Mouse (Mus musculus) heart, postnatal 0 days (tissue): ENCODE results near the gene Mrtfb. TPM values are rescaled to one million over a fixed set of nuclear protein-coding genes. Genes with fewer than 3 reads are reported as not detected.
"Not testable (repeated sequence)": the region's sequence is repeated elsewhere in the genome, so short reads cannot be mapped to it uniquely, and the experiment has no call there.

Experiments used
- ATAC-seq: fragments of 200-750 bp; cut with Nextera tagmentation; 2 replicates; pipeline ENCODE4 v1.8.0; 2017; ENCODE audit warnings: low read depth, moderate number of reproducible peaks, moderate library complexity; ENCODE audit not compliant: insufficient read depth
- DNase-seq: peaks from one replicate; pipeline ENCODE4 v3.0.0-alpha.2; 2016; ENCODE audit warnings: low spot score
- H3K27ac ChIP-seq: fragments of 300-500 bp; sonication (generic); 2 replicates; pipeline ENCODE4 v1.5.1; 2014; ENCODE audit warnings: low read depth, mild to moderate bottlenecking
- H3K27me3 ChIP-seq: fragments of 300-500 bp; sonication (generic); 2 replicates; pipeline ENCODE4 v1.6.1; 2014; ENCODE audit warnings: low read length, mixed read lengths; ENCODE audit not compliant: control insufficient read depth, insufficient read depth
- H3K36me3 ChIP-seq: fragments of 300-500 bp; sonication (generic); replicated peaks from 2 replicates; pipeline ENCODE4 v1.6.1; 2014; ENCODE audit warnings: low read length, mixed read lengths; ENCODE audit not compliant: control insufficient read depth, insufficient read depth
- H3K4me1 ChIP-seq: fragments of 300-500 bp; sonication (generic); 2 replicates; pipeline ENCODE4 v1.6.1; 2014; ENCODE audit warnings: antibody characterized with exemption; ENCODE audit not compliant: control insufficient read depth, insufficient read depth
- H3K4me2 ChIP-seq: fragments of 300-500 bp; sonication (generic); 2 replicates; pipeline ENCODE4 v1.6.1; 2014; ENCODE audit warnings: low read depth, mild to moderate bottlenecking, low read length, moderate library complexity
- H3K4me3 ChIP-seq: fragments of 300-500 bp; sonication (generic); 2 replicates; pipeline ENCODE4 v1.5.1; 2014; ENCODE audit warnings: low read depth, low read length
- H3K9ac ChIP-seq: fragments of 300-500 bp; sonication (generic); replicated peaks from 2 replicates; pipeline ENCODE4 v1.6.1; 2014; ENCODE audit warnings: low read depth, low read length, mixed read lengths
- H3K9me3 ChIP-seq: fragments of 300-500 bp; sonication (generic); replicated peaks from 2 replicates; pipeline ENCODE4 v1.6.1; 2016; ENCODE audit warnings: low read length; ENCODE audit not compliant: control insufficient read depth
- CTCF ChIP-seq: IDR thresholded peaks from 2 replicates; pipeline ENCODE4 v1.5.1; 2016; ENCODE audit warnings: antibody characterized with exemption, control low read depth, low read depth
- EP300 ChIP-seq: IDR thresholded peaks from 2 replicates; pipeline ENCODE4 v1.6.1; 2016; ENCODE audit warnings: antibody characterized with exemption, low read depth
- WGBS: fragments of 180-500 bp; shearing (Covaris S2); extraction: QIAGEN DNeasy Blood & Tissue Kit; methylation state at CpG from one replicate; pipeline ENCODE4 v1.1.7; 2014; 5-methylcytosine and 5-hydroxymethylcytosine counted together
- polyA plus RNA-seq: library from polyadenylated mRNA; unstranded; fragments of >200 nt; fragmentation: Nextera tagmentation; extraction: Ambion mirVana; gene quantifications from 2 replicates; pipeline ENCODE4 v1.2.1, GENCODE M21; 2015
- total RNA-seq: library from RNA; depleted of rRNA; stranded (reverse); fragments of >200 nt; gene quantifications from 2 replicates; pipeline ENCODE4 v1.2.3, GENCODE M21; 2014; ENCODE audit warnings: low replicate concordance

Gene Mrtfb
- total and polyA plus RNA-seq, 2 experiments from 2014 or later, result 11.7 to 17.2 TPM

DNA sequence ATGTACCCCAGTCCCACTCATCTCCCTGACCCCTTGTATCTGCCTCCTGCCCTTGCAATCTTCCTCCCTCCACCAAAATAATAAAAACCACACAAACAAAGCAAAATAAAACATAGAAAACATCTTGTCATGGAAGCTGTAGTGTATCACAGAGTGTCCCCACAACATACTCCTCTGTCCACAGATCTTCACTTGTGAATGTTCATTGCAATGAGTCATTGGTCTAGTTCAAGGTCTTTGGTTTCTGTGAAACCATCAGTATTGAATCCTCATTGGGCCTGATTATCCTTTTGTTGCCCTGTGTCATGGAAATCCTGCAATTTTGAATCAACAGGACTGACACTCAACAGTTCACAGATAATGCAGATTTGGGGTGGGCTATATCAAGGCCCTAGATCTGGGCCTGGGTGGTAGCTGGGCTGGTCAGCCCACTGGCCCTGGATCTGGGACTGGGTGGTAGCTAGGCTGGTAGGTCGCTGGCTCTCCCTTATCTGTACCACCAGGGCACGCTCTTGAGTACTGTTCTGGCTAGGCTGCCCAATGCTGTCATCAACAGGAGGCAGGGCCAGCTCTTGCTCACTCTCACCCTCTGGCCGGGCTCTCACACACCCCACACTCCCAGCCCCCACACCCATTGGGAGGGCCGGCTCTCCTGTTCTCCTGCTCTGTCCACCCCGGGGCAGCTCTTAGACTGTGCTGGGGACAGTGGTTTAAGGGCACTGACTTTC, 80.4 kb downstream of the Mrtfb start:
- peaks cover 21% of the 10 kb centered on the region for H3K4me1 ChIP-seq
- no peaks in the 10 kb centered on the region for H3K36me3 ChIP-seq
- TF ChIP-seq EP300, result no peak
- peak; percentile 63 for TF ChIP-seq CTCF
- WGBS, result 40% methylated on average over 5 of the region's 5 CpGs
- H3K4me2 ChIP-seq, result no peak overlapping the region
- H3K27ac ChIP-seq, result 0 out of 2 replicates have a peak overlapping the region, but pooled peaks have one; percentile 2
- DNase-seq, result peak; percentile 83
- no peaks in the 10 kb centered on the region for H3K9me3 ChIP-seq
- no peak overlapping the region for H3K9ac ChIP-seq
- ATAC-seq, result peak; percentile 93
- no peak overlapping the region for H3K4me3 ChIP-seq
- H3K27me3 ChIP-seq, result no peaks in the 10 kb centered on the region

DNA sequence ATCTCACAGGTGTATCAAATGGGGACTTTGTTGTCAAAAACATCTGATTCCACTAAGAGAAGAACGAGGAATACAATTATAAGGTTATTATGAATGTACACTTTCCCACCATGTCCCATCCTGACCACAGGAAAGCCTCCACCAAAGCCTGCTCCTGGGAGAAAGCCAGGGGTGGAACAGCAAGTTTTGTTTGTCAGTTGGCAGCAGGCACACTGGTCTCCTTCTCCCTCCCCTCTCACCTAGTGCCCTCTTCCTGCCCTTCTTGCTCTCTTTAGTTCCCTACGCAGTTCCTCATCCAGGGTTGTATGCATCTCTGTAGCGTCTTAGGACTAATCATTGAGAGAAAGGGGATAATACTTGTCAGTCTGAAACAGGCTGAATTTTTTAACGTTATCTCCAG, 81.8 kb downstream of the Mrtfb start:
- Histone ChIP-seq H3K27me3 (no peaks in the 10 kb centered on the region), H3K36me3 (no peaks in the 10 kb centered on the region), H3K4me2 (no peak overlapping the region), H3K4me1 (peaks cover 21% of the 10 kb centered on the region), H3K27ac (no peak overlapping the region), H3K4me3 (no peak overlapping the region), H3K9ac (no peak overlapping the region), H3K9me3 (no peaks in the 10 kb centered on the region)
- DNase-seq, result no peak
- WGBS, result 74% methylated on average over 4 of the region's 4 CpGs
- ATAC-seq, result no peak
- no peak for TF ChIP-seq CTCF
- TF ChIP-seq EP300, result no peak

DNA sequence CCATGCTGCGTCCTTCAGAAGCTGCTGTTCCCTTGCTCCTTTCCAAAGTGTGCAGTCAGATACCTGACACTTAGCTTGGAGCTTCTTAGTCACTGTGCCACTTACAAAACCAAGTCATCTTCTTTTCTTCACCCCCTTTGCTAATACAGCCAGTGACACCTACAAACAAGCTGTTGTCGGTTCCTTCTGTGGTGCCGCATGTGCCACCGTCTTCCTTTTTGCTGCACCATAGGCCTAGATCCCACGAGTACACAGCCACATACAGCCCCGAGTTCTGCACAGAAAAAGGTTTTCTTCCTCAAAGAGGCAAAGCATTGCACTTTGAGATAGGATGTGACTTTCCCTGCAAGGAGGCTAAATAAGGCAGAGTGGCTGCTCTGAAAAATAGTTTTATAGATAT, 83.2 kb downstream of the Mrtfb start:
- DNase-seq (no peak), ATAC-seq (no peak)
- Histone ChIP-seq H3K27ac (no peak overlapping the region), H3K4me3 (no peak overlapping the region), H3K36me3 (no peaks in the 10 kb centered on the region), H3K4me1 (peaks cover 21% of the 10 kb centered on the region), H3K4me2 (no peak overlapping the region), H3K9me3 (no peaks in the 10 kb centered on the region), H3K27me3 (no peaks in the 10 kb centered on the region), H3K9ac (no peak overlapping the region)
- TF ChIP-seq CTCF, result no peak
- TF ChIP-seq EP300, result no peak
- WGBS, result 92% methylated on average over 6 of the region's 6 CpGs

DNA sequence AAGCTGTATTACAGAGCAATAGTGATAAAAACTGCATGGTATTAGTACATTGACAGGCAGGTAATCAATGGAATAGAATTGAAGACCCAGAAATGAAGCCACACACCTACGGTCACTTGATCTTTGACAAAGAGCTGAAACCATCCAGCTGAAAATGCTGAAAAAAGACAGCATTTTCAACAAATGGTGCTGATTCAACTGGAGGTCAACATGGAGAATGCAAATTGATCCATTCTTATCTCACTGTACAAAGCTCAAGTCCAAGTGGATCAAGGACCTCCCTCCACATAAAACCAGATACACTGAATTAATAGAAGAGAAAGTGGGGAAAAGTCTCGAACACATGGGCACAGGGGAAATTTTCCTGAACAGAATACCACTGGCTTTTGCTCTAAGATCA, 89.5 kb downstream of the Mrtfb start:
- not testable (repeated sequence) for DNase-seq, H3K4me2 ChIP-seq, H3K9ac ChIP-seq, H3K27ac ChIP-seq, H3K27me3 ChIP-seq, H3K36me3 ChIP-seq, H3K4me3 ChIP-seq, H3K4me1 ChIP-seq, ATAC-seq, H3K9me3 ChIP-seq
- 91% methylated on average over 2 of the region's 2 CpGs for WGBS

DNA sequence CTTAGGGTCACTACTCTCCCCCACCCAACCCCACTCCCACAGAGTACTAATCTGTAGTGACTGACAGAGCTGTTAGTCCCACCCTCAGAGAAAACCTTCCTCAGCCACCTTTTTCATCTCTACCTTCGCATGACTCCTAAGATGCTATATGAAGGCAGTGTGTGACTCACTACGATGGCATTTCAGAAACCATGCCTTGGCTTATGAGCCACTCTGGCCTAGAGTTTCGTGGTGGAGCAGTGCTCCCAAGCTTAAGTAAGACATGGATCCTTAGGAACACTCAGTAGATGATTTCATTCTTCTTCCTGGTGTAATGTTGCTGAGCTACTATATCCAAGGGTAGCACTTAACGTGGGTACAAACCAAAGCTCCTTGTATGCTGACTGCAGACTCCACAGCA, 94.4 kb downstream of the Mrtfb start:
- H3K4me2 ChIP-seq, result no peak overlapping the region
- H3K9ac ChIP-seq, result no peak overlapping the region
- H3K4me3 ChIP-seq, result no peak overlapping the region
- TF ChIP-seq EP300 (no peak), CTCF (no peak)
- WGBS, result 74% methylated on average over 4 of the region's 4 CpGs
- no peaks in the 10 kb centered on the region for H3K9me3 ChIP-seq
- no peak for DNase-seq
- no peak overlapping the region for H3K27ac ChIP-seq
- H3K27me3 ChIP-seq, result no peaks in the 10 kb centered on the region
- ATAC-seq, result no peak
- 0 out of 2 replicates have a peak, but pooled peaks cover 2% of the 10 kb centered on the region for H3K4me1 ChIP-seq
- no peaks in the 10 kb centered on the region for H3K36me3 ChIP-seq

DNA sequence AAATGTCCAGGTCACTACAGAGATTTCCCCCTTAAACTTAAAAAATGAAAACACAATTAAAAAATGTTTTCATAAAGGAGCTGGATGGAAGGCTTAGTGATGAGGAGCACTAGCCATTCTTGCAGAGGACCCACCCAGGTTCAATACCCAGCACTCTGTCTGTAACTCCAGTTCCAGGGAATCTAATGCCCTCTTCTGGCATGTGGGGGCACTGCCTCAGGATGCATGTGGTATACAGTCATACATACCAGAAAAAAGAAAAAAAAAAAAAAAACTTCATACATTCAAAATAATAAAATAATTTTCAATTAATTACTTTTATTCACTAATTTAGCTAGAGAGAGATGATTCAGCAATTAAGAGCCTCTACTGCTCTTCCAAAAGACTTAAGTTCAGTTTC, 95.0 kb downstream of the Mrtfb start:
- DNase-seq (no peak), ATAC-seq (no peak)
- Histone ChIP-seq H3K4me1 (0 out of 2 replicates have a peak, but pooled peaks cover 2% of the 10 kb centered on the region), H3K27me3 (no peaks in the 10 kb centered on the region), H3K36me3 (no peaks in the 10 kb centered on the region), H3K9ac (no peak overlapping the region), H3K4me2 (no peak overlapping the region), H3K27ac (no peak overlapping the region), H3K4me3 (no peak overlapping the region), H3K9me3 (no peaks in the 10 kb centered on the region)
- TF ChIP-seq CTCF, result peak; percentile 32
- no peak for TF ChIP-seq EP300
